Mouse (Mus musculus): ENCODE measurements around the gene Evi5l.

Evi5l gene

GRCm38 (mm10) chr8:4165852-4166751, at the start of gene Evi5l:
TSS of gene Evi5l (plus strand) at chr8:4166567.
- in situ Hi-C loops (cut with MboI, MseI) = loop anchor here (5.0 kb wide), 2 partner anchors 51 to 511 kb away; partner anchors contain the start of gene Prr36

- in situ Hi-C loops (cut with MboI, MseI) = no loop called here
These were observed 32.6 kb upstream of the Evi5l start, which contains the start of gene Cd209g for GRCm38 (mm10) chr8:4133798-4134197. TSS of gene Cd209g (plus strand) at chr8:4134098.

DNA sequence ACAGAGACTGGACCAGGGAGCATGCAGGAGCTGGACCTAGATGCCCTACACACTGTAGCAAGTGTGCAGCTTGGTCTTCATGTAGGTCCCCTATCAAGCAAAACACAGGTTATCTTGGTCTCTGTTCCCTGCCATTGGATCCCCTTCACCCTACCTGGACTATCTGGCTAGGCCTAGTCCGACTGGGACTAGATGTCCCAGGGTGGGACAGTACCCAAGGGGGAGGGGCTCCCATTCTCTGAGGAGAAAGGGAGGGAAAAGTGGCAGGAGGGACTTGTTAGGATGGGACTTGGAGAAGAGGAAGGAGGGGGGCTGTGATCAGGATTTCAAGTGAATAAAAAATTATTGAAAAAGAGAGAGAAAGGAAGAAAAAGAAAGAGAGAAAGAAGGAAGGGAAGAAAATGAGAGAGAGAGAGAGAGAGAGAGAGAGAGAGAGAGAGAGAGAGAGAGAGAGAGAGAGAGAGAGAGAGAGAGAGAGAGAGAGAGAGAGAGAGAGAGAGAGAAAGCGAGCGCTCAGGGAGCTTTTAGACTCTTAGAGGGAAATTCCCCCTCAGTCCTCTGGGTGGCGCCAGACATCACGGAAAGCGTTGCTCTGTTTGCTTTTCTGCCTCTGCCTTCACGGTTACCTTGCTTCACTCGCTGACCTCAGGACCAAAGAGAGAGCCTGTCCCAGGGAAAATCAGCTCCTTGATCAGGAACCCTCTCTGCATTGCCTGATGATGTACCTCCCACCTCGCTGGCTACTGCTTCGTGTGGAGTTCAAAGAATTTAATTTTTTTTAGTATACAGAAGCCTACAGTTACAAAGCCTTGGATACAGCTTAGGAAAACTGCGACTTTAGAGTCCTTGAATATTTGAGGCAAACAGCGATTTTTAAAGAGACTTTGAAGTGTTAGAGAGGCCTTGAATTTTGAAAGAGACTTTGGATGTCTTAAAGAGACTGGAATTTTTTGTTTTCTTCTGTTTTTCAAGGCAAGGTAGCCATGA, 26.4 kb upstream of the Evi5l start:
- in situ Hi-C loops (cut with MboI, MseI) = no loop called here

GRCm38 (mm10) chr8:4141721-4142120, 24.6 kb upstream of the Evi5l start:
- in situ Hi-C loops (cut with MboI, MseI) = no loop called here

DNA sequence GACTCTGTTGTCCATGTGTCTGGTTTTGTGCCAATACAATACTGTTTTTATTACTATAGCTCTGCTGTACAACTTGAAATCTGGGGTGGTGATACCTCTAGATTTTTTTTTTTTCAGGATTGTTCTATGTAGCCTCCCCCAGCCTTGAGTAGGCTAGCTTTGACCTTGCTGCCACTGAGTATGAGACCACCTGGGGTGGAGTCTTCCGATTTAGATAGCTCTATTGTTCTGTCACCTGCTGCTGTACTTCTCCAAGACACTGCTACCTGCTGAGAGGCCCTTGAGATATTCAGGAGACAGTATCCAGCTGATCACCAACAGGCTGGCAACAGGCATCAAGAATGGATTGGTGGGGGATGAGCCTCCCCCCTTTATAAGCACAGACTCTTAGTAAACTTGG, 19.1 kb upstream of the Evi5l start:
- in situ Hi-C loops (cut with MboI, MseI) = no loop called here

- in situ Hi-C loops (cut with MboI, MseI) = no loop called here
These were observed 11.5 kb upstream of the Evi5l start for GRCm38 (mm10) chr8:4154878-4155277.

- in situ Hi-C loops (cut with MboI, MseI) = no loop called here
These were observed 3.6 kb upstream of the Evi5l start for GRCm38 (mm10) chr8:4162786-4163185.

DNA sequence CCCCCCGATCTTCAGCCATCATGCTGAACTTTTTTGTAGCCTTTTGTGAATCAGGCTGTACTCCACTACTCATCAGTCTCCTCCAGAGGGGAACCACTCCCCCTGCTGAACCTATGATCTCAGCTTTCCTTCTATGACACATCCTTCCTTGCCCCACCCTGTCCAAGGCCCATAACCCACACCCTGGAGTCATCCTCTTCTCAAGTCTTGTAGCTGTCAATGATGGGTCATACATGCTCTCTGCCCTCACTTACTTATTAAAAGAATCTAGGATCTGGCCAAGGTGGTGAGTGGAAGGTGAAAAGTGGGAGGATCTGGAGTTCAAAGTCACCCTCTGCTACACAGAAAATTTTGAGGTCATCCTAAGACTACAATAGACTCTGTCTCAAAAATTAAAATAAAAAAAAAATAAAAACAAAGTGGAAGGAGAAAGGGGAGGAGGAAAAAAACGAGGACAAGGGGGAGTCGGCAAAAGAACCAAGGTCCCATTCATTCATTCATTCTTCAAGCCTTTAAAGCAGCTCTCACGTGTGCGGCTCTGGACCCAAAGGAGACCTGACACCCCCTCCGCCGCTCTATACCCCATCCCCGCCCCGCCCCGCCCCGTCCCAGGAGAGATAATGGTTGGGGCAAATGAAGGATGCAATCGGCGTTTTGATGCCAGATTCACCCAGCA, 1.1 kb upstream of the Evi5l start:
- in situ Hi-C loops (cut with MboI, MseI) = loop anchor here (5.0 kb wide), 2 partner anchors 52 to 512 kb away; partner anchors contain the start of gene Prr36

DNA sequence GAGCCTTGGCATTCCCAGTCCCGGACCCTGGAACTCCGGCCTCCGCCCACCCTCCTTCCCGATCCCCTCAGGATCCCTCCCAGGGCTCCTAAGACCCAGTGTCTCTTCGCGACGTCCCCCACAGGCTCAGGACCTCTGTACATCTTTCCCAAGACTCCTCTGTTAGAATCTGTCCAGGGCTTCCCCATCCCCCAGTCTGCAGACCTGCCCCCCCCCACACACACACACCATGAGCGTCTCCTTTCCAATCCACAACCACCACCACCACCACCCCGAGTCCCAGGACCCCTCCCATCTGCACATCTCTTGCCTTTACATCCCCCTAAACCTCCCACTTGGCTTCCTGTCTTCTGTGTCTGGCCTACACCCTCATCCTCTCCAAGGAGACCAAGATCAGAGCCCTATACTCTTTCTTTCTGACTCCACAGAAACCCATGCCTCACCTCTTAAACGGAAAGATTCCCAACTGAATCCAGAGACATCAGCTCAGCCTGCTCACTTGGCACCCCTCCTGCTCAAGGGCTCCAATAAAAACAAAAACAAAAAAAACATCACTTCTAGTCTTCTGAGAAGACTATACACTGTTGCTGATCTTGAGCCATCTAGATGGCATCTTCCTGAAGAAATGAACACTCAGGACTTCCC, 636 bp downstream of the Evi5l start:
- in situ Hi-C loops (cut with MboI, MseI) = loop anchor here (5.0 kb wide), 2 partner anchors 50 to 510 kb away; partner anchors contain the start of gene Prr36

GRCm38 (mm10) chr8:4167918-4168317, 1.6 kb downstream of the Evi5l start:
- in situ Hi-C loops (cut with MboI, MseI) = loop anchor here (5.0 kb wide), 2 partner anchors 49 to 509 kb away; partner anchors contain the start of gene Prr36

DNA sequence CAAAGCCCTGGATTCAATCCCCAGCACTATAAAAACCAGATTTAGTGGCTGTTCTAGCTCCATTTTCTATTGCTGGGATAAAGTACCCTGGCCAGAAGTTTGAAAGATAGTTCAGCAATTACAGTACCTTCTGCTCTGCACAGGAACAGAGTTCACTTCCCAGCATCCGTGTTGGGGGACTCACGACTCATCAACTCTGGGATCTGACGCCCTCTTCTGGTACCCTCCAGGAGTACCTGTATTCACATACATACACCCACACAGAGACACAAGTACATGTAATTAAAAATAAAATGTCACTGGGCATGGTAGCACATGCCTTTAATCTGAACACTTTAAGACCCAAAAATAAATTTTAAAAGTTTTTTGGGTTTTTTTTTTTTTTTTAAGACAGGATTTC, 6.1 kb downstream of the Evi5l start:
- in situ Hi-C loops (cut with MboI, MseI) = no loop called here

DNA sequence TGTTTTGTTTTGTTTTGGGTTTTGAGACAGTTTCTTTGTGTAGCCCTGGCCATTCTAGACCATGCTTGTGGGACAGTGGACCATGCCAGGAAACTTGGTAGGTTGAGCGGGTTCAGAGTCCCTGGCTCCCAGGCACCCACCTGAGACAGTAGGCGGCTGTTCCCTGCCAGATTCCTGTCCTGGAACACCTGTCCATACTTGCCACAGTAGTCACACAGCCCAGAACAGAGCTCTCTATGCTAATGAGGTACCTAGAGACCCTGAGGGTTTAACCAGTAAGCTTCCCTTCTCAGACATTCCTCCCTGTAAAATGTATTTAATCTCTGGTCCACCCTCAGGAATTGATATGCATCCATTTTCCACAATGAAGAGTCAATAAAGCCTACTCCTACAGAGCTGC, 7.7 kb downstream of the Evi5l start:
- in situ Hi-C loops (cut with MboI, MseI) = no loop called here

GRCm38 (mm10) chr8:4183409-4183808, 17.0 kb downstream of the Evi5l start:
- in situ Hi-C loops (cut with MboI, MseI) = no loop called here

GRCm38 (mm10) chr8:4186151-4186550, 19.8 kb downstream of the Evi5l start:
- in situ Hi-C loops (cut with MboI, MseI) = no loop called here

DNA sequence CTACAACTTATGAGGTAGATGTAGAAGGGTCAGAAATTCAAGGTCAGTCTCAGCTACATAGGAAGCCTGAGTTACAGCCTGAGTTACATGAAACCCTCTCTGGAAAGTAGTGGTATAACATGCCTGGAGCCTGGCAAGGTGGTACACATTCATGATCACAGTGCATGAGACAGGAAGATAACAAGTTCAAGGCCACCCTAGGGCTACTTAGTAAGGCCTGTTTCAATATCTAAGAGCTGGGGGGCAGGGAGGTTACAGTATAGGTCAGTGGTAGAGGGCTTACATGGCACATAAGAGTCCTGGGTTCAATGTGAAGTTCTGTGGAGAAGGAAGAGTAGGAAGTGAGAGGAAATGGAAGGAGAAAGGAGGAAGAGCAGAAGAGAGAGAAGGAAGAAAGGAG, 22.2 kb downstream of the Evi5l start:
- in situ Hi-C loops (cut with MboI, MseI) = no loop called here

GRCm38 (mm10) chr8:4189031-4189722, 22.8 kb downstream of the Evi5l start:
- in situ Hi-C loops (cut with MboI, MseI) = no loop called here

- in situ Hi-C loops (cut with MboI, MseI) = no loop called here
These were observed 25.9 kb downstream of the Evi5l start for GRCm38 (mm10) chr8:4192305-4192704.

- in situ Hi-C loops (cut with MboI, MseI) = no loop called here
These were observed 26.6 kb downstream of the Evi5l start for GRCm38 (mm10) chr8:4192807-4193587.

GRCm38 (mm10) chr8:4193588-4193894, 27.2 kb downstream of the Evi5l start:
- in situ Hi-C loops (cut with MboI, MseI) = no loop called here

DNA sequence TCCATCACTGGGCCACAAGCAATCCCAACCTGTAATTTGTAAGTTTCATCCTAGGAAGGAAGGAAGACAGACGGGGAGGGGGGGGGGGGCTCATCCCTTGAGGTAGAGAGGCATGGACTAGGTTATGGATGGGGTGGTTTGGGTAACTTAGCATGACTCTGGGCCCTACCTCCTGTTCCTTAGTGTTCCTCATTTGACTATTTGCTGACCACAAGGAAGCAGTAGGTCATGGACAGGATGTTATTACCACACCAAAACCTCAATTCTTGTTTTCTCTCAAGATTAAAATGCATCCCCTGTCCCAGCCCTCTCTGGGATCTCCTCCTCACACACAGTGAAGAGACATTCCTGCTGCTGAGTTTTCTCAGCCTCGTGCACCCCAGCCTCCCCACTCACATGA, 35.0 kb downstream of the Evi5l start:
- in situ Hi-C loops (cut with MboI, MseI) = no loop called here
